Comparison of ENCODE assay signal across 8 mouse cellular contexts in genomic region chr11:29636759-29637200, GRCm38 (mm10). TPM values are rescaled to one million over a fixed set of nuclear protein-coding genes. Genes with fewer than 3 reads are reported as not detected.
A peak's percentile ranks its signal among the peaks of the same experiment; 100 is the strongest.
DNase-seq lines count a peak whose midpoint lies in the region; ATAC-seq and TF ChIP-seq lines count a peak whose summit lies in the region.

No protein-coding gene starts in this region.

- no peak overlapping the region for H3K4me3 ChIP-seq in gastrocnemius, adult 2 months
- no peak overlapping the region for H3K4me3 ChIP-seq in ES-E14 (ENCODE audit: insufficient read depth in 1 of 2, low read depth in 1 of 2, low read length in 2 of 2, poor library complexity in 1 of 2, severe bottlenecking in 1 of 2)
- no peak overlapping the region for H3K4me3 ChIP-seq in stomach, postnatal 0 days (ENCODE audit: low read depth, low read length)

- 0 out of 2 replicates have a peak overlapping the region, but pooled peaks have one; percentile 9 for H3K4me2 ChIP-seq in stomach, postnatal 0 days (replicated peaks; ENCODE audit: low read depth)

- H3K9me3 ChIP-seq in ES-E14 (ENCODE audit: control insufficient read depth, insufficient read depth, low read depth, low read length) = no peaks in the 10 kb centered on the region
- H3K9me3 ChIP-seq in stomach, postnatal 0 days (ENCODE audit: control insufficient read depth, low read length) = no peaks in the 10 kb centered on the region

- TF ChIP-seq EP300 in stomach, postnatal 0 days (optimal IDR thresholded peaks at IDR 0.05) = no peak

- H3K36me3 ChIP-seq in ES-E14 (ENCODE audit: control insufficient read depth, insufficient read depth, low read length, poor library complexity, severe bottlenecking) = no peaks in the 10 kb centered on the region
- no peaks in the 10 kb centered on the region for H3K36me3 ChIP-seq in stomach, postnatal 0 days (ENCODE audit: control insufficient read depth, insufficient read depth, low read length)

- 54% methylated on average over 6 of the region's 6 CpGs for WGBS in stomach, postnatal 0 days

- no peak for TF ChIP-seq CTCF in gastrocnemius, adult 2 months (IDR thresholded peaks at IDR 0.05)
- TF ChIP-seq CTCF in stomach, postnatal 0 days (IDR thresholded peaks at IDR 0.05; ENCODE audit: low read depth) = no peak

- H3K9ac ChIP-seq in ES-E14 (ENCODE audit: insufficient read depth, low read depth, low read length, poor library complexity, severe bottlenecking) = no peak overlapping the region
- no peak overlapping the region for H3K9ac ChIP-seq in stomach, postnatal 0 days (ENCODE audit: low read length)

- DNase-seq in gastrocnemius, postnatal 25 days = peak; percentile 23
- DNase-seq in gastrocnemius, adult 2 months = no peak
- DNase-seq in ES-E14 (ENCODE audit: low read depth, low spot score) = peak; percentile 58
- peak; percentile 64 to 70 for DNase-seq in heart, adult 18-20 months
- DNase-seq in layer of hippocampus, adult 9-11 months = peak; percentile 55
- no peak for DNase-seq in stomach, postnatal 0 days (ENCODE audit: low spot score)
- DNase-seq in cerebellum, postnatal 25 days = no peak
- no peak for DNase-seq in cerebellum, adult 18-20 months

- peaks cover 18 to 21% of the 10 kb centered on the region in 2 experiments for H3K4me1 ChIP-seq in ES-E14 (ENCODE audit: control insufficient read depth in 2 of 2, insufficient read depth in 2 of 2, low read length in 2 of 2, poor library complexity in 1 of 2)
- H3K4me1 ChIP-seq in stomach, postnatal 0 days (replicated peaks; ENCODE audit: control insufficient read depth, insufficient read depth) = no peaks in the 10 kb centered on the region

- no peak; the same call in 1 of the 2 replicates for ATAC-seq in stomach, postnatal 0 days (ENCODE audit: low FRiP score, low TSS enrichment)

- no peak overlapping the region for H3K27ac ChIP-seq in gastrocnemius, adult 2 months
- H3K27ac ChIP-seq in ES-E14 (ENCODE audit: insufficient read depth, low read depth, low read length, poor library complexity, severe bottlenecking) = no peak overlapping the region; the same call in 1 of the 2 replicates
- H3K27ac ChIP-seq in stomach, postnatal 0 days (replicated peaks) = no peak overlapping the region

- intact Hi-C loops in gastrocnemius, adult 2 months (cut with DNase I) = no loop called here

- H3K27me3 ChIP-seq in stomach, postnatal 0 days (ENCODE audit: control insufficient read depth, insufficient read depth, low read length) = no peaks in the 10 kb centered on the region

- in situ Hi-C loops in ES-E14 (cut with MboI; ENCODE audit: low sequenced_read_pairs in 2 of 2, unreplicated experiment in 2 of 2) = no loop called here

TF ChIP-seq in ES-E14, 5 proteins besides CTCF, POLR2A, EP300 and RAD21:
- TF ChIP-seq HCFC1 (IDR thresholded peaks at IDR 0.05; ENCODE audit: borderline replicate concordance, insufficient read depth, low read length) = no peak
- TF ChIP-seq ZC3H11A (IDR thresholded peaks at IDR 0.05; ENCODE audit: borderline replicate concordance, low read depth, low read length) = no peak
- TF ChIP-seq MAFK (IDR thresholded peaks at IDR 0.05; ENCODE audit: insufficient read depth, low read depth, low read length) = no peak
- TF ChIP-seq ZNF384 (IDR thresholded peaks at IDR 0.05; ENCODE audit: low read depth, low read length) = no peak
- TF ChIP-seq CHD2 (IDR thresholded peaks at IDR 0.05; ENCODE audit: low read depth, low read length) = no peak

RNA-seq across cellular contexts. Expression of gene Rtn4, which starts 56.0 kb away (rescaled TPM):
- 100 to 1,000 TPM; 715 to 734 TPM for total RNA-seq in gastrocnemius, postnatal 25 days (2021)
- 100 to 1,000 TPM; 639 to 764 TPM for total RNA-seq in gastrocnemius, adult 2 months (2021)
- total RNA-seq in ES-E14 (2012; rRNA removed) = 360 and 368 TPM in 2 replicates
- 100 to 1,000 TPM in 1 of 2 experiments, 10 to 100 TPM in 1; 93.0 to 102 TPM for total RNA-seq in heart, adult 18-20 months (2021)
- 56.1 and 68.3 TPM in 2 replicates for polyA plus RNA-seq in stomach, postnatal 0 days (2015; fragmentation: Nextera tagmentation; extraction: Ambion mirVana)

Comparison
In these comparisons a context has a peak if more than half of its experiments do, and no peak if none do; other contexts are left out.
1. DNase-seq: peak in gastrocnemius, postnatal 25 days (single experiment), ES-E14 (single experiment), heart, adult 18-20 months (2 of 2) and layer of hippocampus, adult 9-11 months (single experiment); none in gastrocnemius, adult 2 months (single experiment), stomach, postnatal 0 days (single experiment), cerebellum, postnatal 25 days (0 of 2) and cerebellum, adult 18-20 months (0 of 2).